Mouse (Mus musculus): ENCODE data around the gene Olfr1141. TPM values are rescaled to one million over a fixed set of nuclear protein-coding genes. Genes with fewer than 3 reads are reported as not detected.

Olfr1141 gene
- not detected in 2 replicates for polyA plus RNA-seq (2015; fragmentation: Nextera tagmentation; extraction: Ambion mirVana)

DNA sequence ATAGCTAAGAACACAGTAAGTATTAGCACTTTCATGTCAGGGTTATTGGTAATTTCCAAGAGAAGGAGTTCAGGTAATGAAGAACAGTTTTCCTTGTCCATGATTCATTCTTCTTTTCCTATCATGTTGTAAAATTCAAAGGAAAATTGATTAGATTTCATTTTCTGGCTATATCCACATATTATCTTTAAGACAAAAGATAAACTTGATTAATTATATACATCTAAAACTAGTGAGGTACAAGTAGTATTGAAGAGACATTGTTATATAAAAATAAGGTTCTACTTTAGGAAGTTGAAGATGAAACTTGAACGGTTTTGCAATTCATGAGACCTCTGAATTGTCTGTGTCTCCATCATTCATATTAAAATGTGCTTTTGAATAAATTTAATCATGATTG is at the start of gene Olfr1141:
Gene Olfr1141 (minus strand): TSS at position 101 of the 400 bp plus-strand sequence.
- Histone ChIP-seq H3K4me3 (replicated peaks) (no peak within 1 kb of the TSS), H3K27ac (replicated peaks) (no peak within 1 kb of the TSS), H3K4me2 (no peak within 1 kb of the TSS), H3K36me3 (replicated peaks) (no peaks in the 10 kb centered on the region), H3K9me3 (replicated peaks) (no peaks in the 10 kb centered on the region), H3K9ac (no peak within 1 kb of the TSS), H3K4me1 (replicated peaks) (no peaks in the 10 kb centered on the region), H3K27me3 (no peaks in the 10 kb centered on the region)
- no peak for ATAC-seq (ENCODE audit: insufficient read depth)
- WGBS (ENCODE audit: insufficient replicate concordance), result 65% methylated on average over 1 of the region's 1 CpGs

GRCm38 (mm10) chr2:87800292-87800691 is 46.5 kb upstream of the Olfr1141 start, which contains the start of gene Olfr1143:
Olfr1143 (plus strand) TSS chr2:87800592.
- Histone ChIP-seq H3K9ac (no peak within 1 kb of the TSS), H3K4me2 (no peak within 1 kb of the TSS), H3K9me3 (replicated peaks) (no peaks in the 10 kb centered on the region), H3K4me3 (replicated peaks) (no peak within 1 kb of the TSS), H3K27ac (replicated peaks) (no peak within 1 kb of the TSS), H3K4me1 (replicated peaks) (no peaks in the 10 kb centered on the region), H3K27me3 (no peaks in the 10 kb centered on the region), H3K36me3 (replicated peaks) (no peaks in the 10 kb centered on the region)
- no peak for ATAC-seq (ENCODE audit: insufficient read depth)

DNA sequence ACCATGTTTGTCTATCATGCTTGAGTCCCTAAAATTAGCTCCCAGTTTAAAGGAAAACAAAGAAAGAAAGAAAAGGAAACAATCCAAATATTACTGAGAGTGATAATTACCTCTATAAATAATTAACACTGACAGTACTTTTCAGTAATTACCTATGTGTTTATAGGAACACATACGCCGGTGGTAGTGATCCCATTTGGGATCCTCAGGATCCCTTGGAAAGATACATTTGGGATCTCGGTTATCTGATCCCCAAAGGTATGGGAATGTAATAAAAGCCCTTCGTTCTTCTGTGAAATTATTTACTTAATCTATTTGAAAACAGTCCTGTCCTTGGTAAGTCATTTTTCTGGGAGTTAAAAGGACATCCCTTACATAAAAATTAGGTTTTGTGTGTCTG is 25.4 kb upstream of the Olfr1141 start, which contains the start of gene Olfr152:
Gene Olfr152 (plus strand): TSS at position 301 of the 400 bp plus-strand sequence.
- H3K4me3 ChIP-seq (replicated peaks), result no peak within 1 kb of the TSS
- 61% methylated on average over 4 of the region's 4 CpGs for WGBS (ENCODE audit: insufficient replicate concordance)
- H3K9ac ChIP-seq, result no peak within 1 kb of the TSS
- H3K4me1 ChIP-seq (replicated peaks), result no peaks in the 10 kb centered on the region
- H3K27ac ChIP-seq (replicated peaks), result no peak within 1 kb of the TSS
- H3K4me2 ChIP-seq, result no peak within 1 kb of the TSS
- ATAC-seq (ENCODE audit: insufficient read depth), result no peak
- no peaks in the 10 kb centered on the region for H3K36me3 ChIP-seq (replicated peaks)
- no peaks in the 10 kb centered on the region for H3K27me3 ChIP-seq
- no peaks in the 10 kb centered on the region for H3K9me3 ChIP-seq (replicated peaks)

- H3K9me3 ChIP-seq (replicated peaks), result no peaks in the 10 kb centered on the region
- no peak for ATAC-seq (ENCODE audit: insufficient read depth)
- H3K27ac ChIP-seq (replicated peaks), result no peak overlapping the region
- no peak overlapping the region for H3K4me2 ChIP-seq
- H3K9ac ChIP-seq, result no peak overlapping the region
- H3K36me3 ChIP-seq (replicated peaks), result no peaks in the 10 kb centered on the region
- 27% methylated on average over 1 of the region's 1 CpGs for WGBS (ENCODE audit: insufficient replicate concordance)
- H3K27me3 ChIP-seq, result no peaks in the 10 kb centered on the region
- H3K4me1 ChIP-seq (replicated peaks), result no peaks in the 10 kb centered on the region
- no peak overlapping the region for H3K4me3 ChIP-seq (replicated peaks)
Observed at GRCm38 (mm10) chr2:87776143-87776542, 22.4 kb upstream of the Olfr1141 start.

- Histone ChIP-seq H3K4me2 (no peak within 1 kb of the TSS), H3K9me3 (replicated peaks) (no peaks in the 10 kb centered on the region), H3K27me3 (no peaks in the 10 kb centered on the region), H3K4me3 (replicated peaks) (no peak within 1 kb of the TSS), H3K9ac (no peak within 1 kb of the TSS), H3K36me3 (replicated peaks) (no peaks in the 10 kb centered on the region), H3K27ac (replicated peaks) (no peak within 1 kb of the TSS), H3K4me1 (replicated peaks) (no peaks in the 10 kb centered on the region)
- 60% methylated on average over 3 of the region's 3 CpGs for WGBS (ENCODE audit: insufficient replicate concordance)
- ATAC-seq (ENCODE audit: insufficient read depth), result no peak
Observed at GRCm38 (mm10) chr2:87743452-87743851, 10.3 kb downstream of the Olfr1141 start, which contains the start of gene Olfr1140. Olfr1140 (plus strand) TSS chr2:87743752.

- H3K4me3 ChIP-seq (replicated peaks), result no peak within 1 kb of the TSS
- no peaks in the 10 kb centered on the region for H3K9me3 ChIP-seq (replicated peaks)
- no peak within 1 kb of the TSS for H3K27ac ChIP-seq (replicated peaks)
- H3K4me2 ChIP-seq, result no peak within 1 kb of the TSS
- no peak within 1 kb of the TSS for H3K9ac ChIP-seq
- no peaks in the 10 kb centered on the region for H3K36me3 ChIP-seq (replicated peaks)
- H3K4me1 ChIP-seq (replicated peaks), result no peaks in the 10 kb centered on the region
- 54% methylated on average over 1 of the region's 1 CpGs for WGBS (ENCODE audit: insufficient replicate concordance)
- ATAC-seq (ENCODE audit: insufficient read depth), result no peak
- H3K27me3 ChIP-seq, result no peaks in the 10 kb centered on the region
Observed at GRCm38 (mm10) chr2:87739878-87740277, 13.9 kb downstream of the Olfr1141 start, which contains the start of gene Olfr1138. Olfr1138 (minus strand) TSS chr2:87739978.

- no peak for ATAC-seq (ENCODE audit: insufficient read depth)
- Histone ChIP-seq H3K27ac (replicated peaks) (no peak within 1 kb of the TSS), H3K4me3 (replicated peaks) (no peak within 1 kb of the TSS), H3K27me3 (no peaks in the 10 kb centered on the region), H3K9ac (no peak within 1 kb of the TSS), H3K4me1 (replicated peaks) (no peaks in the 10 kb centered on the region), H3K36me3 (replicated peaks) (no peaks in the 10 kb centered on the region), H3K4me2 (no peak within 1 kb of the TSS), H3K9me3 (replicated peaks) (no peaks in the 10 kb centered on the region)
Observed at GRCm38 (mm10) chr2:87713079-87713478, 40.7 kb downstream of the Olfr1141 start, which contains the start of gene Olfr1137. Olfr1137 (minus strand) TSS chr2:87713179.

Other genes starting within 250 kb of the Olfr1141 start
- gene Pramel6, start 247.4 kb downstream of the Olfr1141 start, polyA plus RNA-seq (2015; fragmentation: Nextera tagmentation; extraction: Ambion mirVana), result not detected in 2 replicates
- not detected in 2 replicates for gene Olfr153, start 222.2 kb downstream of the Olfr1141 start, polyA plus RNA-seq (2015; fragmentation: Nextera tagmentation; extraction: Ambion mirVana)
- gene Olfr1128, start 208.4 kb downstream of the Olfr1141 start, polyA plus RNA-seq (2015; fragmentation: Nextera tagmentation; extraction: Ambion mirVana), result not detected in 2 replicates
- not detected in 2 replicates for gene Olfr1129, start 180.1 kb downstream of the Olfr1141 start, polyA plus RNA-seq (2015; fragmentation: Nextera tagmentation; extraction: Ambion mirVana)
- not detected in 2 replicates for gene Olfr1130, start 147.8 kb downstream of the Olfr1141 start, polyA plus RNA-seq (2015; fragmentation: Nextera tagmentation; extraction: Ambion mirVana)
- not detected in 2 replicates for gene Olfr1131, start 126.9 kb downstream of the Olfr1141 start, polyA plus RNA-seq (2015; fragmentation: Nextera tagmentation; extraction: Ambion mirVana)
- not detected in 2 replicates for gene Olfr1132, start 116.5 kb downstream of the Olfr1141 start, polyA plus RNA-seq (2015; fragmentation: Nextera tagmentation; extraction: Ambion mirVana)
- not detected in 2 replicates for gene Olfr1133, start 106.6 kb downstream of the Olfr1141 start, polyA plus RNA-seq (2015; fragmentation: Nextera tagmentation; extraction: Ambion mirVana)
- not detected in 2 replicates for gene Olfr1134, start 95.5 kb downstream of the Olfr1141 start, polyA plus RNA-seq (2015; fragmentation: Nextera tagmentation; extraction: Ambion mirVana)
- gene Olfr1135, start 80.3 kb downstream of the Olfr1141 start, polyA plus RNA-seq (2015; fragmentation: Nextera tagmentation; extraction: Ambion mirVana), result not detected in 2 replicates
- gene Olfr1136, start 60.0 kb downstream of the Olfr1141 start, polyA plus RNA-seq (2015; fragmentation: Nextera tagmentation; extraction: Ambion mirVana), result not detected in 2 replicates
- not detected in 2 replicates for gene Olfr1137, start 40.8 kb downstream of the Olfr1141 start, polyA plus RNA-seq (2015; fragmentation: Nextera tagmentation; extraction: Ambion mirVana)
- not detected in 2 replicates for gene Olfr1138, start 14.0 kb downstream of the Olfr1141 start, polyA plus RNA-seq (2015; fragmentation: Nextera tagmentation; extraction: Ambion mirVana)
- gene Olfr1140, start 10.2 kb downstream of the Olfr1141 start, polyA plus RNA-seq (2015; fragmentation: Nextera tagmentation; extraction: Ambion mirVana), result not detected in 2 replicates
- not detected in 2 replicates for gene Olfr152, start 25.5 kb upstream of the Olfr1141 start, polyA plus RNA-seq (2015; fragmentation: Nextera tagmentation; extraction: Ambion mirVana)
- not detected in 2 replicates for gene Olfr1143, start 46.6 kb upstream of the Olfr1141 start, polyA plus RNA-seq (2015; fragmentation: Nextera tagmentation; extraction: Ambion mirVana)
- gene Olfr1145, start 55.8 kb upstream of the Olfr1141 start, polyA plus RNA-seq (2015; fragmentation: Nextera tagmentation; extraction: Ambion mirVana), result not detected in 2 replicates
- not detected in 2 replicates for gene Olfr1148, start 76.5 kb upstream of the Olfr1141 start, polyA plus RNA-seq (2015; fragmentation: Nextera tagmentation; extraction: Ambion mirVana)
- gene Olfr1150-ps1, start 90.0 kb upstream of the Olfr1141 start, polyA plus RNA-seq (2015; fragmentation: Nextera tagmentation; extraction: Ambion mirVana), result not detected in 2 replicates
- gene Olfr1151, start 101.9 kb upstream of the Olfr1141 start, polyA plus RNA-seq (2015; fragmentation: Nextera tagmentation; extraction: Ambion mirVana), result not detected in 2 replicates
- gene Olfr1152, start 112.5 kb upstream of the Olfr1141 start, polyA plus RNA-seq (2015; fragmentation: Nextera tagmentation; extraction: Ambion mirVana), result not detected in 2 replicates
- gene Olfr1153, start 141.0 kb upstream of the Olfr1141 start, polyA plus RNA-seq (2015; fragmentation: Nextera tagmentation; extraction: Ambion mirVana), result not detected in 2 replicates
- not detected in 2 replicates for gene Olfr1154, start 151.2 kb upstream of the Olfr1141 start, polyA plus RNA-seq (2015; fragmentation: Nextera tagmentation; extraction: Ambion mirVana)
- gene Olfr1155, start 191.1 kb upstream of the Olfr1141 start, polyA plus RNA-seq (2015; fragmentation: Nextera tagmentation; extraction: Ambion mirVana), result not detected in 2 replicates
- gene Olfr1156, start 199.1 kb upstream of the Olfr1141 start, polyA plus RNA-seq (2015; fragmentation: Nextera tagmentation; extraction: Ambion mirVana), result not detected in 2 replicates
- gene Olfr1157, start 214.3 kb upstream of the Olfr1141 start, polyA plus RNA-seq (2015; fragmentation: Nextera tagmentation; extraction: Ambion mirVana), result not detected in 2 replicates
- gene Olfr74, start 220.7 kb upstream of the Olfr1141 start, polyA plus RNA-seq (2015; fragmentation: Nextera tagmentation; extraction: Ambion mirVana), result not detected in 2 replicates
- gene Olfr1158, start 236.1 kb upstream of the Olfr1141 start, polyA plus RNA-seq (2015; fragmentation: Nextera tagmentation; extraction: Ambion mirVana), result not detected in 2 replicates

All from liver, embryonic 15.5 days (tissue).